In the genomic region with DNA sequence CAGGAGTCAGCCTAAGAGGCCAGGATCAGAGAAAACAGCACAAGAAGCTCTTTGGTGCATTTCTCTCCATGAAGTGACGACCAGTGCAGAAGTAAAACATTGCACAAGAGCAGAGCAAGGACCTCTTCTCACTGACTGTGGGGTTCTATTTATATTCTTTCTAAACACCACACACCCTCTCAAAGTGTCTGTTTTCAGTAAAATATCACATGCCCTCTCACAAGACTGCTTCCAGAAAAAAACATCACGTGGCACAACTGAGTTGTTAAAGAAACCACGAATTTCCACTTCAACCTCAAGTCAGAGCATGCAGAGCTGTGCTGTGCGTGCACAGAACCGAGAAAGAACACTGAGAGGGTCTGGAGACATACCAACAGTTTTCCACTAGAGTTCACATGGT, we compare ENCODE assay signal across 10 mouse cellular contexts. TPM values are rescaled to one million over a fixed set of nuclear protein-coding genes. Genes with fewer than 3 reads are reported as not detected.
A peak's percentile ranks its signal among the peaks of the same experiment; 100 is the strongest.
DNase-seq lines count a peak whose midpoint lies in the region; ATAC-seq lines count a peak whose summit lies in the region.
"Had no signal": no experiment of that assay in that cellular context is flagged by ENCODE, and none has a peak within 500 bp of the region (broad histone marks: within the 10 kb centered on the region; RNA-seq: fewer than 3 reads in every experiment).

No protein-coding gene starts in this region.

- 56% methylated on average over 5 of the region's 5 CpGs for WGBS in lung, embryonic 15.5 days

- peaks cover 9% of the 10 kb centered on the region; the same call in 1 of the 2 replicates for H3K4me1 ChIP-seq in lung, embryonic 15.5 days
- H3K4me1 ChIP-seq: limb, embryonic 12.5 days had no signal

- no peaks in the 10 kb centered on the region for H3K36me3 ChIP-seq in lung, embryonic 15.5 days
- H3K36me3 ChIP-seq: limb, embryonic 12.5 days had no signal

- H3K4me2 ChIP-seq in lung, embryonic 15.5 days: no peak overlapping the region
- H3K4me2 ChIP-seq: limb, embryonic 12.5 days had no signal

- no peak overlapping the region for H3K27ac ChIP-seq in lung, embryonic 15.5 days
- H3K27ac ChIP-seq: limb, embryonic 12.5 days had no signal

- peak; percentile 47 for DNase-seq in heart, adult 8-10 months (ENCODE audit: low spot score)
- DNase-seq in heart, postnatal 4 days: no peak
- DNase-seq in thymus, postnatal 0 days (ENCODE audit: low spot score): peak; percentile 28
- no peak for DNase-seq in thymus, postnatal 14 days
- DNase-seq in yolk sac, embryonic 10.5 days (ENCODE audit: low spot score): peak; percentile 42
- no peak for DNase-seq in adrenal gland, postnatal 36 days
- no peak for DNase-seq in cerebellum, postnatal 36 days

- no peak overlapping the region for H3K4me3 ChIP-seq in lung, embryonic 15.5 days
- H3K4me3 ChIP-seq: limb, embryonic 12.5 days had no signal

- no peak overlapping the region for H3K9ac ChIP-seq in lung, embryonic 15.5 days
- H3K9ac ChIP-seq: limb, embryonic 12.5 days had no signal

- H3K27me3 ChIP-seq in lung, embryonic 15.5 days: no peaks in the 10 kb centered on the region
- H3K27me3 ChIP-seq: limb, embryonic 12.5 days had no signal

- no peaks in the 10 kb centered on the region for H3K9me3 ChIP-seq in lung, embryonic 15.5 days
- H3K9me3 ChIP-seq: limb, embryonic 12.5 days had no signal

- ATAC-seq in lung, embryonic 15.5 days (ENCODE audit: borderline replicate concordance, extremely low read depth, low FRiP score, low TSS enrichment): 0 out of 2 replicates have a peak, but pooled peaks have one; percentile 12

RNA-seq across cellular contexts. Expression of a gene that starts 54.0 kb away (rescaled TPM):
- not detected for total RNA-seq in heart, adult 8-10 months (2022)
- not detected for total RNA-seq in heart, postnatal 4 days (2021)
- not detected in 2 replicates for polyA plus RNA-seq in thymus, postnatal 0 days (2015; fragmentation: Nextera tagmentation; extraction: Ambion mirVana)
- polyA plus RNA-seq in lung, embryonic 15.5 days (2015; fragmentation: Nextera tagmentation; extraction: Ambion mirVana): not detected in 2 replicates
- not detected for total RNA-seq in adrenal gland, postnatal 36 days (2021)
- polyA plus RNA-seq: heart, embryonic 14.5 days; limb, embryonic 12.5 days had no signal

Comparison
In these comparisons a context has a peak if more than half of its experiments do, and no peak if none do; other contexts are left out.
1. DNase-seq: peak in heart, adult 8-10 months (single experiment), thymus, postnatal 0 days (single experiment) and yolk sac, embryonic 10.5 days (single experiment); none in heart, postnatal 4 days (single experiment), thymus, postnatal 14 days (single experiment), adrenal gland, postnatal 36 days (0 of 2) and cerebellum, postnatal 36 days (0 of 2).